Mouse (Mus musculus): Measurements from ENCODE around the gene Upp1.
"Not testable (repeated sequence)": the region's sequence is repeated elsewhere in the genome, so short reads cannot be mapped to it uniquely, and the experiment has no call there.

Upp1 gene

GRCm38 (mm10) chr11:9118050-9118420 is at the start of gene Upp1:
Gene Upp1, plus strand, starts transcription at chr11:9118103.
- DNase-seq (ENCODE audit: low read depth, low spot score): peak; percentile 4

DNA sequence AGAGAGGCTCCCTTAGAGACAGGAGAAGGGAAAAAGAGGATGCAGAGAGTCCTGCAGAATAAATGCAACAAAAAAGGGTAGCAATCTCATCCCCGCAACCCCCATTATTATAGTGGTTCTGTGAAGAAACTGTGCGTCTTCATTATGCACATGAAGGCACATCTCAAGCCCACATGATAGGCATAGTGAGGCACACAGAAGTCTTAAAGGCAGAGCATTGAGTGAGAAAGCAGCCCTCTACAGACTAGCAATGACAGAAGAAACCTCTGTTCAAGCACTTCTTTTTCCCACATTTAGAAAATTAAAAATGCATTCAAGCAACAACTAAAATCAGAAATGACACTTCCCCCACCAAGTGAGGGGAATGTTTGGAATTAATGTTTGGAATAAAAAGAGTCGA is 41.5 kb upstream of the Upp1 start:
- no peak for DNase-seq (ENCODE audit: low read depth, low spot score)

GRCm38 (mm10) chr11:9113189-9113588 is 4.7 kb upstream of the Upp1 start:
- no peak for DNase-seq (ENCODE audit: low read depth, low spot score)

DNA sequence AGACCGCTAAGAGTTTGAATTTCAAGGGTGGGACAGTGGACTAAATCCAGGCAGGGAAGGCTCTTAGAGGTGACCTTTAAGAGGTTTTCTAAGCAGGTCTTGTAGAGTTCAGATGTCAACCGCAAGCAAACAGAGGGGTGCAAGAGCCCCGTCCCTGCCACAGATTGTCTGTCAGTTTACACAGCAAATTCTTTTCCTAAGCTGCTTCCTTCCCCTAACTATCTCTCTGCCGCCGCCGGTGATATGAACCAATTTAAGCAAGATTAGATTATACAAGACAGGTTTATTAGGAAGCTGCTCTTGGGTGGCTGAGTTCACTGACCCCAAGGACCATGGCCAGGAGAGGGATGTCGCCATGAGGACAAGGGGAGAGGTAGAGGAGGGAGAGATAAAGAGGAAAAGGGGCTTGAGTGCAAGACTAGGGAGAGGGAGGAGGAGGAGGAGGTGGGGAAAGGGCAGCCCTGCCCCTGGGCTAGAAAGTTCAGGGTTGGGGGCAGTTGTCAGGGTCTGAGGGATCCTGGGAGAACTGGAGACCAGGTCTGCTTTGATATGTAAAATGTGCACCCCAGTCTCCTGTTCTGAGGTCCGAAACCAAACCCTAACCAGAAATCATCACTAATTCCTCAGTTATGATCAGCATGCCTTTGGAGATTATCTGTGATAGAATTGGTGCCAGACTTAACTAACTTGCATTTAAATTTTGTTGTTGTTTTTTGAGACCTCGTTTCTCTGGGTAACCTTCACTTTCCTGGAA is 2.4 kb upstream of the Upp1 start:
- DNase-seq (ENCODE audit: low read depth, low spot score): no peak

- DNase-seq (ENCODE audit: low read depth, low spot score): no peak
Observed at GRCm38 (mm10) chr11:9116121-9116520, 1.8 kb upstream of the Upp1 start.

DNA sequence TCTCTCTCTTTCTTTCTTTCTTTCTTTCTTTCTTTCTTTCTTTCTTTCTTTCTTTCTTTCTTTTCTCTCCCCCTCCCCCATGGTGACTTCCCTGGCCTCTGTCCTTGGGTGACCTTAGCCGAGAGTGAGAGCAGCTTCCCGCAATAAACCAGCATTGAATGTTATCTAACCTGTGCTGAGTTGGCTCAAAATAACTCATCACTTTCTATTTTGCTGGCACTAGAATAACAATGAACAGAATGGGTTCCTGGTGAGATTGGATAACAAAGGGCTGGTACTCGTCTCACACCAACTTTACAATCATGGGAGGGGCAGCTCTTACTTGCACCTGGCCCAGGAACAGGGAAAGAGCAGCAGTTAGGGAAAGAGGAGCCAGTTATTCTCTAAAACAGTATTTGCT is 987 bp upstream of the Upp1 start:
- no peak for DNase-seq (ENCODE audit: low read depth, low spot score)

DNA sequence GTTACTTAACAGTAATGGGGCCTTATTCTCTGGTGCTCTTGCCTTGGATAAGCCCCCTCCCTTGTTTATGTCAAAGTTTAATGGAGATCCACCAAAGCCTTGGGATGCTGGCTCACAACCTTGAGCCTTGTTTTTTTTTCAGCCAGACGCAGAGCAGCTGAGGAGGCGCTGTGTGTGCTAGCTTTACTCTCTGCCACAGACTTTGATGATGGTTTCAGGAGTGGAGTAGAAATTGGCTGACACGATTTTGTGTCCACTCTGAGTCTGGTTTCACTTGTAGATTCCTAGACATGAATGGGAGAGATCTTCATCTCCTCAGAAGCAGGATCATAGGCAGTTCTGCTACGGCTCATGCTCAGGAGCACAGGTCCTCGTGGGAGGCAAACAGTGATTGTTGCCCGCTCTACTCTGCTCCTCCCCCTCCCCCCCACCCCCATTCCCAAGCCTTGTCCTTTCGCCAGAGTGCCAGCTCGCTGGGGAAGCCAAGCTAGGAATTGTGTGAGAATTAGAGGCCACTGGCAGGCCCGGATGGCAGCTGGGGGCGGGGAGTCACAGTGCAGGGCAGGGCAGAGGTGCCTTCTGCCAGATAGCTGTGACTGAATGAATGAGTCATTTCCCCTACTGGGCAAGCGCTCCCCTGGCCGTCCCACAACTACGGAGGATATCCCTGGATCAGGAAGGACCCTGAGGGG is 399 bp upstream of the Upp1 start:
- DNase-seq (ENCODE audit: low read depth, low spot score): peak; percentile 14

DNA sequence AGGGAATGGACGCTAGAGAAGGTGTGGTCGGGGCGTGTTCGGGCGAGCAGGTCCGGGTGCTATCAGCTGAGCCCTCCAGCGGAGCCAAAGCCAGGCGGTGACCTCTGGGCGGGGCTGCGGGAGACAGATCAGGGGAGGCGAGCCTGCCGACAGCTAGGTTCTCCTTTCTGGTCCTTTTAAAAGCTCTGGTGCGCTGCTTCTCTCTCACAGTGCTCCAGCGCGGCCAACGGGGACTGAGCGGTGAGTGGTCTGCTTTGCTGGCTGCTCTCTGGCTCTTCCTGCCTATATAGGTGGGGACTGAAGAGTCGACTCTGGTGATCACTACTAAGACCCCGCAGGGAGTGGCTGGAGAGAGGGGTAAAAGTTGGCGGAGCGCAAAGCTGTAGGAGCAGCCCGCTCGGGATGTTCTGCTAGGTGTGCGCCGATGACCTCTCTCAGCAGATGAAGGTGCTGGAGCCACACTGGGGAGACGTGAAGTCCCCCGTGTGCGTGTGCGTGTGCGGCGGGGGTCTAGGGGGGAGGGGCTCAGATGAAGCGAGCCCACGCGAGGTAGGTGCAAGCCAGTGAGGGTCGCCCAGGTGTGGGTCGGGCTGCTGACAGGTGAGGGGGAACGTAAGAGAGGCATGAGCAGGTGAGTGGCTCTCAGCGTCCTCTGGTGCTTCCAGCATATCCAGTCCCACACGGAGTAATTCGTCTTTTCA is 668 bp downstream of the Upp1 start:
- DNase-seq (ENCODE audit: low read depth, low spot score): peak; percentile 5

DNA sequence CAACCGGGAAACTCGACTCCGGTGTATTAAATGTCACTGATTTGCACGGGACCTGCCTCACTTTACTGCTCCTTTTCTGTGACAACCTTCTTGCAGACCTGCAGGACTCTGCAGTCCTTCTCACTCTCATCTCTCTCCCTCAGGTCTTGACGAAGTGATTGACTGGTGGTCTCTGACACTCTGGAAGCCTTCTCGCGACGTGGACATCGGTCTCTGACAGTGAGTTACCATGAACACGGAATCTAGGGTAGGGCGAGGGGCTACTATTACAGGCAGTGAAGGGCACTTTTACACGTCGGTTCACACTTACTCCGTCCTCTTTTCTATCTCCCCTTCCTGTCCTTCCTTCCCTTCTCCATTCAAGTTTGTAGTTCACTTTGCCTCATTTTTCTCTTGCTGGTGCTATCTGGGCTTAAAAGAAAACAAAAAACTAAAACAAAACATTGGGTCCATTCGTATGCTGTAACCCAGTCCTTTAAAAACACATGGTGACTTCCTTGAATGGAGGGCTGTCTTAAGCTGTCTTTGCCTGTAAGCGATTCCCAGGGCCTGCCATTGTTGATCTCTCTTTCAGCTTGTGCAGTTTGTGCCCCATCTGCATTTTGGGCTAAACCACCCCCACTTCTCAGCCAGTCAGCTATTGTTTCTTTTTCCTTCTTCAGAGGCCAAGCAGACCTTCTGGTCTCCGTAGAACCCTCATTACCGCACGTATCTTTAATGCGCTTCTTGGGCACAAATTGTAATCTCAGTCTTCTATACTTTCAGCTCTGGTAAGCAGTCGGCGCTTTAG is 1.5 kb downstream of the Upp1 start:
- DNase-seq (ENCODE audit: low read depth, low spot score): peak; percentile 13

GRCm38 (mm10) chr11:9122315-9122714 is 4.4 kb downstream of the Upp1 start:
- no peak for DNase-seq (ENCODE audit: low read depth, low spot score)

DNA sequence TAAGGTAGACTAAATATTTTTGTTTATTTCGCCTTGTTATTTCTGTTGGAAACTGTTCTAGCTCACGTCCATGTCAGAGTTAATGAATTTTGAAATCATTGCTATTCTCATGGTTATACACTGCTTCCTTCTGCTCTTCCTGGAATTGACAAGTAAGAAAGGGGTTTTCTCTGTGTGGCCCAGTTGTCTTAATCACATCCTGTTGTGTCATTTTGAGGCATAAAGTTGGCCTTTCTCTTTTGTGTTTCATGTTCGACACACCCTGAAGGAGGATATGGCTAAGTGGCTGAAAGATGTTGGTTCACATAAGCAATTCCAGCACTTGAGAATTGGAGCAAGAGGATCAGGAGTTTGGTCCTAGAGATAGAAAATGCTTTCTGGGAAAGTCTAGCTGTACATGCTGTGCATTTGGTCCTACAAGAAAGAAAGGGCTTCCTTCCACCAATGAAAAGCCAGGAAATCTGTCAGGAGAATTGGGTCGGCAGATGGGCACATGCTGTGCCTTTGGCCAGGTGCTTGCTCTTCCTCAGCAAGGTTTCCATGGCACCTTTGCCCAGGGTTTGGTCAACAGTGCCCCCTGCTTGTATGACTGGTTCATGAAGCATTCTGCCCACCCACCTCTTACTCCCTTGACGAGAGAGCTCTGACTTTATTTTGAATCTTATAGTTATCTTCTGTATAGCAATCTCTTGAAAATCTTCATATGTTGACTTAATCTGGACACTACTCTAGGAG is 8.6 kb downstream of the Upp1 start:
- no peak for DNase-seq (ENCODE audit: low read depth, low spot score)

- DNase-seq (ENCODE audit: low read depth, low spot score): no peak
Observed at GRCm38 (mm10) chr11:9128110-9128509, 10.2 kb downstream of the Upp1 start.

DNA sequence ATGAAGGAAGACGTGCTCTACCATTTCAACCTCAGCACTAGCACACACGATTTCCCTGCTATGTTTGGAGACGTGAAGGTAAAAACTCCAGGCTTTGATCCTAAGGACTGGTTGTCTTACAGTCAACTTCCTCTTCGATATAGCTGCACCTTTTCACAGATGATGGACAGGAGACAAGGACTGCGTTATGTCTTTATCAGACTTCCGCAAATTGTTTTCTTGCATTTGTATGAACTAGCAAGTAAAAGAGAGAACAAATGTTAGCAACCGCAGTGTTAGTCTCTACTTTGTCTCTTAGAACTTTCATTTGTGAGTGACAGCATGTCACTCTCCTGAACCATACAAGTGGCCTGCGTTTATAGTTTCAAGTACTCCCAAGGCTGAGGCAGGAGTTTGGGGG is 11.6 kb downstream of the Upp1 start:
- no peak for DNase-seq (ENCODE audit: low read depth, low spot score)

DNA sequence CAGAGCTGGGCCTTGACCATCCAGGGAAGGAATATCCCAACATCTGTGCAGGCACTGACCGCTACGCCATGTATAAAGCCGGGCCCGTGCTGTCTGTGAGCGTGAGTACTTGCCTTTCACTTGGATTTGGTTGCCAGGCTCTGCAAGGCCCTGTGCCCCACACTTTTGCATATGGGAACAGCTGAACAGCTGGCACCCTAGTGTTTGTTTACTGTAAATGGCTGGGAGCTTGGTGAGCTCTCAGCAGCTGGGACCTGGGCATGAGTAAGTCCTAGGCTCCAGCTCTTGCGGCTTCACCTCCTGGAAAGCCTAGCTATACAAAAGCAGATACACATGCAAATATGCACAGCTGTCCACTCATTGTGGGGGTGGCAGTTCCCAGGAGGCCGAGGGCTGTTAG is 13.8 kb downstream of the Upp1 start:
- DNase-seq (ENCODE audit: low read depth, low spot score): no peak

DNA sequence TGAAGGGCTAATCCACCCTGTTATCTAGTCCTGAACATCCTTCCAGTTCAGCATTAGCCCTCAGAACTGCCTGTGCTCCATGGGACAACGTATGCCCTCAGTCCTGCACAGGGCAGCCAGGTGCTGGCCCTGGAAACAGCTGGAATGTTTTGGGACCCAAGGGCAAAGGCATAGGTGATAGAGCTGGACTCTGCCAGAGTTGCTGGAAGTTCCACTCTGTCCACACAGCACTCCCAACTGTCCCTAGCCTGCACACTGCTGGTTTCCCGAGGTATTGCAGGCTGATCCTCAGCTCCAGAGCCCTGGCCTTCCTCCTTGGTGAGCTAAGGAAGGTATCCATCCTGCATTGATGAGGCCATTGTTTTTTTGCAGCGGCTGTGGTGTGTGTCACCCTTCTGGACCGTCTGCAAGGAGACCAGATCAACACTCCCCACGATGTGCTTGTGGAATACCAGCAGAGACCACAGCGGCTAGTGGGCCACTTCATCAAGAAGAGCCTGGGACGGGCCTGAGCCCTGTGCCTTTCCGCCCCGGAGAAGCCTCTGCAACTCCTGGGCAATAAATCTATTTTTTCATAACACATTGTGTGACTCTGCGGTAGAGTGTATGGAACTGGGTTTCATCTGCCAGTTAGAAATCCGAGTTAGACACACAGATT is 17.8 kb downstream of the Upp1 start:
- no peak for DNase-seq (ENCODE audit: low read depth, low spot score)

DNA sequence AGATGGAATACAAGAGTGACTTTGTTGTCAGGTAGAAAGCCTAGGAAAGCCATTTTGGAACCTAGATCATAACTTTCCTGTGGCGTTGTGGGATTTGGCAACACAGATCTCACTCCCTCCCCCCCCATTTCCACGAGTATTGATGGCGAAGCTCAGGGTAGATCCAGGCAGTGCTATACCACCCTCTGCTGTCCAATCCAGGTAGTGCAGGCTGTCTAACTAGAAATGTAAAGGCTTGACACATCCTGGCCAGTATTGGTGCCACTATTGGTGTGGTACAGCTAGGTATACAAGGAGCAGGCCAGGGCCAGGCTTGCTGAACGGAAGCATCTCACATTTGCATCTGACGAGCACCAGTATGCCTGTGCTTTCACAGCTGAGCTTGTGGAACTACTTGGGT is 18.6 kb downstream of the Upp1 start:
- DNase-seq (ENCODE audit: low read depth, low spot score): peak; percentile 82

- DNase-seq (ENCODE audit: low read depth, low spot score): no peak
Observed at GRCm38 (mm10) chr11:9145113-9145512, 27.2 kb downstream of the Upp1 start.

DNA sequence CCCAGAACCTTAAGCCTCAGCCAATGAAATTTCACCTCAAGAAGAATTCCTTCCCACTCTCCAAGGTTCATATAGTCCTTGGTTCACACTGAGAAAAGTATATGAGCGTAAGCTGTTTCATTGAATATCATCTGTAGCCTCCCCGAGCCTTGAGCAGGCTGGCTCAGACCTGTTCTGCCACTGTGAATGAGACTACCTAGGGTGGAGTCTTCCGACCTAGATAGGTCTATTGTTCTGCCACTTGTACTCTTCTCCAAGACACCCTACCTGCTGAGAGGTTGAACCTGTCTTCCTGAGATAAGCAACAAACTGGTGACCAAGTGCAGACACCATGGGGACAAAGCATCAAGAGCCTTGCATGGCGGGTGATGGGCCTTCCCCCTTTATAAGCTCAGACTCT is 28.2 kb downstream of the Upp1 start:
- DNase-seq (ENCODE audit: low read depth, low spot score): no peak

DNA sequence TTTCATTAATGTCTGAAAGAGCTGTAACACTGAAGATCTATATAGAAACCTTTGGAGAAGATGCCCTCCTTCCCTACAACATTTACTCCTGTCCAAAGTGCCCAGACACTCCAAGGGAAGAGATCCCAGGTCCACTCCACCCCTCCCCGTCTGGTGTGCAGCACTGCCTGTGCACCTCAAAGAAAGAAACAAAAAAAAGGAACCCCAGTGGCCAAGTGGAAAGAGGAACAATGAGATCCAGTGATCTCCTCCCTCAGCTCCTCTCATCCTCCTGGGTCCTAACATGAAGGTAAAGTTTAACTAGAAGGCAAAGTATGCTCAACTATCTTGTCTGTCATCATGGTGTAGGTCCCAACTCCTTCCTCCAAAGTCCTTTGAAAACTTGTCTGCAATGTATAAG is 28.8 kb downstream of the Upp1 start:
- DNase-seq (ENCODE audit: low read depth, low spot score): no peak

DNA sequence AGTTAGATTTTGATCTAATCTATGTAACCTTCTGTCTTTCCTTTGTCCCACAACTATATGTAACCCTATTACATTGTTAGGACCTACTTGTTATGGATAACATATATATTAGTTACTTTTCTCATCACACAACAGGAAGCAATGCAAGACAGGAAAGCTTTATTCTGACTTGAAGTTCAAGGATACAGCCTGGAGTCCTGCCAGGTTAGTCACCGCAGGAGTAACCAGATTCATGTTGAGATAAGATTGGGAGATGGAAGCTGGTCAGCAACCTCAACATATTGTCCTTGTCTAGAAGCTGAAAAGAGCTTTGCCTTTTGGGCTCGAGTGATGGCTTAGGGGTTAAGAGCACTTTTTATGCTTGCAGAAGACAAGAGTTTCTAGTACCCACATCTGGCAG is 30.3 kb downstream of the Upp1 start:
- no peak for DNase-seq (ENCODE audit: low read depth, low spot score)

- DNase-seq (ENCODE audit: low read depth, low spot score): not testable (repeated sequence)
Observed at GRCm38 (mm10) chr11:9150403-9150802, 32.5 kb downstream of the Upp1 start.
